Comparison of ENCODE assay signal across 21 mouse cellular contexts in genomic region chr11:90812530-90812929, GRCm38 (mm10).
A peak's percentile ranks its signal among the peaks of the same experiment; 100 is the strongest.
DNase-seq lines count a peak whose midpoint lies in the region; ATAC-seq lines count a peak whose summit lies in the region.
"Had no signal": no experiment of that assay in that cellular context is flagged by ENCODE, and none has a peak within 500 bp of the region (broad histone marks: within the 10 kb centered on the region; RNA-seq: fewer than 3 reads in every experiment).

No protein-coding gene starts in this region.

- H3K9ac ChIP-seq in hindbrain, embryonic 14.5 days, result no peak overlapping the region
- H3K9ac ChIP-seq: hindbrain, embryonic 15.5 days; liver, postnatal 0 days; midbrain, embryonic 15.5 days; neural tube, embryonic 15.5 days had no signal

- no peaks in the 10 kb centered on the region for H3K9me3 ChIP-seq in hindbrain, embryonic 14.5 days (ENCODE audit: control insufficient read depth, low read length)
- no peaks in the 10 kb centered on the region for H3K9me3 ChIP-seq in hindbrain, embryonic 10.5 days
- H3K9me3 ChIP-seq: heart, embryonic 10.5 days; hindbrain, embryonic 15.5 days; megakaryocyte, embryonic 14.5 days; midbrain, embryonic 15.5 days; neural tube, embryonic 15.5 days had no signal

- H3K4me1 ChIP-seq in hindbrain, embryonic 14.5 days (replicated peaks; ENCODE audit: control insufficient read depth, insufficient read depth, low read length), result no peaks in the 10 kb centered on the region
- H3K4me1 ChIP-seq in hindbrain, embryonic 10.5 days (replicated peaks), result no peaks in the 10 kb centered on the region
- H3K4me1 ChIP-seq: hindbrain, embryonic 15.5 days; megakaryocyte, embryonic 14.5 days; midbrain, embryonic 15.5 days; neural tube, embryonic 15.5 days had no signal

- no peaks in the 10 kb centered on the region for H3K36me3 ChIP-seq in hindbrain, embryonic 14.5 days (replicated peaks; ENCODE audit: control insufficient read depth, insufficient read depth)
- no peaks in the 10 kb centered on the region for H3K36me3 ChIP-seq in hindbrain, embryonic 10.5 days
- H3K36me3 ChIP-seq: heart, embryonic 10.5 days; hindbrain, embryonic 15.5 days; midbrain, embryonic 15.5 days; neural tube, embryonic 15.5 days had no signal

- no peak overlapping the region for H3K27ac ChIP-seq in hindbrain, embryonic 14.5 days
- no peak overlapping the region for H3K27ac ChIP-seq in hindbrain, embryonic 10.5 days
- H3K27ac ChIP-seq: heart, embryonic 10.5 days; hindbrain, embryonic 15.5 days; midbrain, embryonic 15.5 days; neural tube, embryonic 15.5 days had no signal

- 78% methylated on average over 4 of the region's 4 CpGs for WGBS in hindbrain, embryonic 14.5 days
- 94% methylated on average over 4 of the region's 4 CpGs for WGBS in hindbrain, embryonic 10.5 days

- H3K4me2 ChIP-seq in hindbrain, embryonic 14.5 days (replicated peaks), result no peak overlapping the region
- H3K4me2 ChIP-seq: hindbrain, embryonic 15.5 days; midbrain, embryonic 15.5 days; neural tube, embryonic 15.5 days had no signal

- no peaks in the 10 kb centered on the region for H3K27me3 ChIP-seq in hindbrain, embryonic 14.5 days (ENCODE audit: control insufficient read depth, insufficient read depth, low read length)
- no peaks in the 10 kb centered on the region for H3K27me3 ChIP-seq in hindbrain, embryonic 10.5 days (ENCODE audit: insufficient read depth, poor library complexity, severe bottlenecking)
- H3K27me3 ChIP-seq: hindbrain, embryonic 15.5 days; midbrain, embryonic 15.5 days; neural tube, embryonic 15.5 days had no signal

- no peak for ATAC-seq in hindbrain, embryonic 14.5 days (ENCODE audit: low FRiP score)
- ATAC-seq in megakaryocyte, adult 5-6 weeks (ENCODE audit: poor library complexity, severe bottlenecking), result no peak
- ATAC-seq: intestine, postnatal 0 days; liver, postnatal 0 days; midbrain, embryonic 15.5 days had no signal

- peak; percentile 44 for DNase-seq in hindbrain, embryonic 14.5 days (ENCODE audit: low spot score)
- no peak for DNase-seq in hindbrain, embryonic 10.5 days (ENCODE audit: low spot score)
- DNase-seq in brain, embryonic 18.5 days (ENCODE audit: low read depth, low spot score), result peak; percentile 43
- peak; percentile 34 to 52 for DNase-seq in layer of hippocampus, adult 18-20 months (ENCODE audit: low spot score in 2 of 2)
- peak; percentile 7 to 11 for DNase-seq in layer of hippocampus, postnatal 25 days (ENCODE audit: extremely low spot score in 1 of 2, low spot score in 1 of 2)
- DNase-seq in kidney, adult 11 months, result no peak
- DNase-seq: embryo, embryonic 11 days; gastrocnemius, postnatal 25 days; liver; liver, postnatal 0 days; lung, postnatal 14 days; right cerebral cortex, postnatal 14 days; spleen, adult 18-20 months; thymus, postnatal 36 days had no signal

- H3K4me3 ChIP-seq in hindbrain, embryonic 14.5 days (replicated peaks; ENCODE audit: low read length), result no peak overlapping the region
- no peak overlapping the region for H3K4me3 ChIP-seq in hindbrain, embryonic 10.5 days
- H3K4me3 ChIP-seq: heart, embryonic 10.5 days; hindbrain, embryonic 15.5 days; megakaryocyte, embryonic 14.5 days; midbrain, embryonic 15.5 days; neural tube, embryonic 15.5 days had no signal

Comparison
In these comparisons a context has a peak if more than half of its experiments do, and no peak if none do; other contexts are left out.
1. DNase-seq: peak in hindbrain, embryonic 14.5 days (single experiment), brain, embryonic 18.5 days (single experiment), layer of hippocampus, adult 18-20 months (2 of 2) and layer of hippocampus, postnatal 25 days (2 of 2); none in hindbrain, embryonic 10.5 days (single experiment) and kidney, adult 11 months (single experiment).